Mouse (Mus musculus) cerebellum, adult 2 months (tissue): ENCODE measurements at regions not wholly inside any gene's neighbourhood (a gene's known extent, or its start where the extent isn't known, plus 50 kb on each side); places are given as distances from the start of the nearest gene placed in this dataset.

Experiments
- CTCF ChIP-seq: fragments of 200-500 bp; IDR thresholded peaks from 2 replicates; pipeline ENCODE4 v1.5.1; 2011; ENCODE audit warnings: low read depth, mild to moderate bottlenecking, control low read depth, low read length, moderate library complexity, borderline replicate concordance; ENCODE audit not compliant: insufficient read depth
- POLR2A ChIP-seq: fragments of 200-500 bp; IDR thresholded peaks from 2 replicates; pipeline ENCODE4 v1.6.1; 2011; ENCODE audit warnings: low read length, control low read depth, borderline replicate concordance; ENCODE audit not compliant: insufficient read depth

GRCm38 (mm10) chr13:96324636-96325035, 63.5 kb upstream of the Poc5 start:
- TF ChIP-seq CTCF (no peak), POLR2A (no peak)
